ENCODE assay signal across 13 mouse cellular contexts in genomic region chrX:48040379-48040778, GRCm38 (mm10).
"Had no signal": no experiment of that assay in that cellular context is flagged by ENCODE, and none has a peak within 500 bp of the region (broad histone marks: within the 10 kb centered on the region; RNA-seq: fewer than 3 reads in every experiment).

No protein-coding gene starts in this region.

- DNase-seq: gastrocnemius, adult 2 months; gastrocnemius, postnatal 10 days; gastrocnemius, postnatal 25 days; heart, adult 2 months; heart, postnatal 14 days; heart, postnatal 4 days; kidney, adult 18-20 months; kidney, adult 8-10 months; kidney, postnatal 10 days; kidney, postnatal 36 days; layer of hippocampus, adult 9-11 months; layer of hippocampus, postnatal 36 days; left cerebral cortex, postnatal 4 days had no signal
